Mouse (Mus musculus) liver, embryonic 16.5 days (tissue): ENCODE data around the gene Rab5c. TPM values are rescaled to one million over a fixed set of nuclear protein-coding genes. Genes with fewer than 3 reads are reported as not detected.

Source experiments
- ATAC-seq: fragments of 200-750 bp; cut with Nextera tagmentation; 2 replicates; pipeline ENCODE4 v1.8.0; 2017; ENCODE audit warnings: low read depth, mild to moderate bottlenecking, moderate number of reproducible peaks, moderate library complexity
- H3K27ac ChIP-seq: fragments of 300-500 bp; sonication (generic); 2 replicates; pipeline ENCODE4 v1.5.1; 2014; ENCODE audit warnings: mild to moderate bottlenecking, low read length
- H3K27me3 ChIP-seq: fragments of 300-500 bp; sonication (generic); 2 replicates; pipeline ENCODE4 v1.6.1; 2014; ENCODE audit warnings: low read depth, low read length, mixed read lengths; ENCODE audit not compliant: control insufficient read depth, insufficient read depth
- H3K36me3 ChIP-seq: fragments of 300-500 bp; sonication (generic); 2 replicates; pipeline ENCODE4 v1.6.1; 2014; ENCODE audit warnings: mild to moderate bottlenecking; ENCODE audit not compliant: control insufficient read depth, insufficient read depth
- H3K4me1 ChIP-seq: fragments of 300-500 bp; sonication (generic); 2 replicates; pipeline ENCODE4 v1.6.1; 2014; ENCODE audit warnings: low read depth, low read length, mixed read lengths; ENCODE audit not compliant: control insufficient read depth
- H3K4me2 ChIP-seq: fragments of 300-500 bp; sonication (generic); 2 replicates; pipeline ENCODE4 v1.6.1; 2014; ENCODE audit warnings: low read depth, low read length, mixed read lengths
- H3K4me3 ChIP-seq: fragments of 300-500 bp; sonication (generic); 2 replicates; pipeline ENCODE4 v1.5.1; 2014; ENCODE audit warnings: low read depth, mild to moderate bottlenecking, low read length
- H3K9ac ChIP-seq: fragments of 300-500 bp; sonication (generic); 2 replicates; pipeline ENCODE4 v1.6.1; 2014; ENCODE audit warnings: low read depth, low read length
- H3K9me3 ChIP-seq: fragments of 300-500 bp; sonication (generic); replicated peaks from 2 replicates; pipeline ENCODE4 v1.6.1; 2016; ENCODE audit warnings: low read length; ENCODE audit not compliant: control insufficient read depth
- WGBS: fragments of 180-500 bp; shearing (Covaris S2); extraction: QIAGEN DNeasy Blood & Tissue Kit; methylation state at CpG from one replicate; pipeline ENCODE4 v1.1.7; 2014; ENCODE audit not compliant: insufficient replicate concordance; 5-methylcytosine and 5-hydroxymethylcytosine counted together
- polyA plus RNA-seq: library from polyadenylated mRNA; unstranded; fragments of >200 nt; fragmentation: Nextera tagmentation; extraction: Ambion mirVana; gene quantifications from 2 replicates; pipeline ENCODE4 v1.2.1, GENCODE M21; 2015

Rab5c gene
- polyA plus RNA-seq, 1 experiment from 2014 or later: 21.9 TPM

GRCm38 (mm10) chr11:100720345-100720744, 17.7 kb downstream of the Rab5c start:
- Histone ChIP-seq H3K27ac (no peak overlapping the region), H3K9me3 (no peaks in the 10 kb centered on the region), H3K9ac (no peak overlapping the region), H3K27me3 (no peaks in the 10 kb centered on the region), H3K4me2 (no peak overlapping the region), H3K36me3 (peaks cover 42% of the 10 kb centered on the region), H3K4me3 (no peak overlapping the region), H3K4me1 (peaks cover 38% of the 10 kb centered on the region)
- 41% methylated on average over 5 of the region's 5 CpGs for WGBS
- ATAC-seq: no peak

GRCm38 (mm10) chr11:100719893-100720292, 18.1 kb downstream of the Rab5c start:
- Histone ChIP-seq H3K4me2 (no peak overlapping the region), H3K9ac (no peak overlapping the region), H3K9me3 (no peaks in the 10 kb centered on the region), H3K27me3 (no peaks in the 10 kb centered on the region), H3K4me3 (no peak overlapping the region), H3K4me1 (peaks cover 34% of the 10 kb centered on the region), H3K27ac (no peak overlapping the region), H3K36me3 (peaks cover 45% of the 10 kb centered on the region)
- ATAC-seq: no peak
- 82% methylated on average over 11 of the region's 11 CpGs for WGBS

- H3K27me3 ChIP-seq: no peaks in the 10 kb centered on the region
- no peaks in the 10 kb centered on the region for H3K9me3 ChIP-seq
- H3K4me1 ChIP-seq: peaks cover 37% of the 10 kb centered on the region
- H3K4me3 ChIP-seq: no peak overlapping the region
- peaks cover 47% of the 10 kb centered on the region for H3K36me3 ChIP-seq
- peak; percentile 8 for ATAC-seq
- no peak overlapping the region for H3K27ac ChIP-seq
- no peak overlapping the region for H3K9ac ChIP-seq
- H3K4me2 ChIP-seq: no peak overlapping the region
- 70% methylated on average over 3 of the region's 3 CpGs for WGBS
Observed at GRCm38 (mm10) chr11:100719312-100719711, 18.7 kb downstream of the Rab5c start.

GRCm38 (mm10) chr11:100718866-100719265, 19.1 kb downstream of the Rab5c start:
- H3K36me3 ChIP-seq: peaks cover 47% of the 10 kb centered on the region
- ATAC-seq: no peak
- WGBS: 89% methylated on average over 4 of the region's 4 CpGs

GRCm38 (mm10) chr11:100718462-100718861, 19.6 kb downstream of the Rab5c start:
- WGBS: 87% methylated on average over 7 of the region's 7 CpGs
- H3K27ac ChIP-seq: no peak overlapping the region
- no peaks in the 10 kb centered on the region for H3K27me3 ChIP-seq
- H3K36me3 ChIP-seq: peaks cover 47% of the 10 kb centered on the region
- no peaks in the 10 kb centered on the region for H3K9me3 ChIP-seq
- peaks cover 46% of the 10 kb centered on the region for H3K4me1 ChIP-seq
- no peak for ATAC-seq
- H3K4me2 ChIP-seq: no peak overlapping the region
- no peak overlapping the region for H3K9ac ChIP-seq
- H3K4me3 ChIP-seq: no peak overlapping the region

More at GRCm38 (mm10) chr11:100718866-100719265, 19.1 kb downstream of the Rab5c start:
- H3K27ac ChIP-seq: 0 out of 2 replicates have a peak overlapping the region, but pooled peaks have one; percentile 40
- peaks cover 42% of the 10 kb centered on the region for H3K4me1 ChIP-seq
- no peak overlapping the region for H3K9ac ChIP-seq
- H3K4me3 ChIP-seq: no peak overlapping the region
- no peaks in the 10 kb centered on the region for H3K27me3 ChIP-seq
- H3K4me2 ChIP-seq: no peak overlapping the region
- no peaks in the 10 kb centered on the region for H3K9me3 ChIP-seq

GRCm38 (mm10) chr11:100716649-100717048, 21.4 kb downstream of the Rab5c start:
- Histone ChIP-seq H3K9ac (no peak overlapping the region), H3K4me2 (no peak overlapping the region), H3K27ac (no peak overlapping the region), H3K27me3 (no peaks in the 10 kb centered on the region), H3K4me3 (no peak overlapping the region), H3K36me3 (peaks cover 47% of the 10 kb centered on the region), H3K9me3 (no peaks in the 10 kb centered on the region), H3K4me1 (peaks cover 47% of the 10 kb centered on the region)
- no peak for ATAC-seq
- 77% methylated on average over 3 of the region's 3 CpGs for WGBS

- H3K9me3 ChIP-seq: no peaks in the 10 kb centered on the region
- no peaks in the 10 kb centered on the region for H3K27me3 ChIP-seq
- no peak overlapping the region for H3K27ac ChIP-seq
- H3K4me1 ChIP-seq: peaks cover 39% of the 10 kb centered on the region
- no peak overlapping the region for H3K4me2 ChIP-seq
- no peak for ATAC-seq
- H3K4me3 ChIP-seq: no peak overlapping the region
- WGBS: 88% methylated on average over 6 of the region's 6 CpGs
- H3K9ac ChIP-seq: no peak overlapping the region
- H3K36me3 ChIP-seq: peaks cover 47% of the 10 kb centered on the region
Observed at GRCm38 (mm10) chr11:100714948-100715347, 23.1 kb downstream of the Rab5c start.

GRCm38 (mm10) chr11:100714534-100714915, 23.5 kb downstream of the Rab5c start:
- Histone ChIP-seq H3K4me3 (peak overlapping the region; percentile 52), H3K4me1 (peaks cover 39% of the 10 kb centered on the region), H3K4me2 (peak overlapping the region; percentile 87), H3K9ac (peak overlapping the region; percentile 58), H3K36me3 (peaks cover 43% of the 10 kb centered on the region), H3K27me3 (no peaks in the 10 kb centered on the region), H3K27ac (peak overlapping the region; percentile 85), H3K9me3 (no peaks in the 10 kb centered on the region)
- peak; percentile 39 for ATAC-seq
- WGBS: 34% methylated on average over 6 of the region's 6 CpGs

- peaks cover 39% of the 10 kb centered on the region for H3K4me1 ChIP-seq
- ATAC-seq: peak; percentile 64
- H3K9me3 ChIP-seq: no peaks in the 10 kb centered on the region
- H3K4me3 ChIP-seq: peak within 1 kb of the TSS; percentile 52
- peaks cover 40% of the 10 kb centered on the region for H3K36me3 ChIP-seq
- H3K9ac ChIP-seq: peak within 1 kb of the TSS; percentile 58
- peak within 1 kb of the TSS; percentile 93 for H3K4me2 ChIP-seq
- H3K27me3 ChIP-seq: no peaks in the 10 kb centered on the region
- 2% methylated on average over 38 of the region's 38 CpGs for WGBS
- H3K27ac ChIP-seq: peak within 1 kb of the TSS; percentile 85
Observed at GRCm38 (mm10) chr11:100713735-100714533, 24.1 kb downstream of the Rab5c start, which contains the start of gene Hspb9. Gene Hspb9, plus strand, starts transcription at chr11:100713850.
